Mouse (Mus musculus) liver, postnatal 0 days (tissue): ENCODE measurements around the gene 1700020N01Rik. TPM values are rescaled to one million over a fixed set of nuclear protein-coding genes. Genes with fewer than 3 reads are reported as not detected.

Experiments used
- ATAC-seq: fragments of 200-750 bp; cut with Nextera tagmentation; 2 replicates; pipeline ENCODE4 v1.8.0; 2017; ENCODE audit warnings: mild to moderate bottlenecking, moderate library complexity
- DNase-seq: peaks from one replicate; pipeline ENCODE4 v3.0.0-alpha.2; 2016
- H3K27ac ChIP-seq: fragments of 300-500 bp; sonication (generic); 2 replicates; pipeline ENCODE4 v1.5.1; 2014; ENCODE audit warnings: antibody characterized with exemption, moderate library complexity, mild to moderate bottlenecking, low read depth
- H3K27me3 ChIP-seq: fragments of 300-500 bp; sonication (generic); 2 replicates; pipeline ENCODE4 v1.6.1; 2014; ENCODE audit warnings: low read length, control low read depth, mixed read lengths; ENCODE audit not compliant: insufficient read depth
- H3K36me3 ChIP-seq: fragments of 300-500 bp; sonication (generic); replicated peaks from 2 replicates; pipeline ENCODE4 v1.6.1; 2014; ENCODE audit warnings: mild to moderate bottlenecking, control low read depth, low read length, moderate library complexity, mixed read lengths; ENCODE audit not compliant: insufficient read depth
- H3K4me1 ChIP-seq: fragments of 300-500 bp; sonication (generic); 2 replicates; pipeline ENCODE4 v1.6.1; 2014; ENCODE audit warnings: antibody characterized with exemption, mild to moderate bottlenecking, control low read depth; ENCODE audit not compliant: insufficient read depth
- H3K4me2 ChIP-seq: fragments of 300-500 bp; sonication (generic); 2 replicates; pipeline ENCODE4 v1.6.1; 2014; ENCODE audit warnings: low read depth, mild to moderate bottlenecking, low read length, moderate library complexity, mixed read lengths
- H3K4me3 ChIP-seq: fragments of 300-500 bp; sonication (generic); 2 replicates; pipeline ENCODE4 v1.5.1; 2014; ENCODE audit warnings: low read depth, low read length
- H3K9ac ChIP-seq: fragments of 300-500 bp; sonication (generic); replicated peaks from 2 replicates; pipeline ENCODE4 v1.6.1; 2014; ENCODE audit warnings: mild to moderate bottlenecking, moderate library complexity
- H3K9me3 ChIP-seq: fragments of 300-500 bp; sonication (generic); 2 replicates; pipeline ENCODE4 v1.6.1; 2016; ENCODE audit warnings: mild to moderate bottlenecking, control low read depth, low read length, mixed read lengths
- CTCF ChIP-seq: sonication (generic); IDR thresholded peaks from 2 replicates; pipeline ENCODE4 v1.5.1; 2016; ENCODE audit warnings: antibody characterized with exemption, low read depth
- EP300 ChIP-seq: IDR thresholded peaks from 2 replicates; pipeline ENCODE4 v1.6.1; 2016; ENCODE audit warnings: antibody characterized with exemption, low read depth, mild to moderate bottlenecking
- WGBS: fragments of 180-500 bp; shearing (Covaris S2); extraction: QIAGEN DNeasy Blood & Tissue Kit; methylation state at CpG from one replicate; pipeline ENCODE4 v1.1.7; 2014; ENCODE audit not compliant: insufficient replicate concordance; 5-methylcytosine and 5-hydroxymethylcytosine counted together
- polyA plus RNA-seq: library from polyadenylated mRNA; unstranded; fragments of >200 nt; fragmentation: Nextera tagmentation; extraction: Ambion mirVana; gene quantifications from 2 replicates; pipeline ENCODE4 v1.2.1, GENCODE M21; 2015

1700020N01Rik gene
- polyA plus RNA-seq, 1 experiment from 2014 or later: 0.09 TPM

DNA sequence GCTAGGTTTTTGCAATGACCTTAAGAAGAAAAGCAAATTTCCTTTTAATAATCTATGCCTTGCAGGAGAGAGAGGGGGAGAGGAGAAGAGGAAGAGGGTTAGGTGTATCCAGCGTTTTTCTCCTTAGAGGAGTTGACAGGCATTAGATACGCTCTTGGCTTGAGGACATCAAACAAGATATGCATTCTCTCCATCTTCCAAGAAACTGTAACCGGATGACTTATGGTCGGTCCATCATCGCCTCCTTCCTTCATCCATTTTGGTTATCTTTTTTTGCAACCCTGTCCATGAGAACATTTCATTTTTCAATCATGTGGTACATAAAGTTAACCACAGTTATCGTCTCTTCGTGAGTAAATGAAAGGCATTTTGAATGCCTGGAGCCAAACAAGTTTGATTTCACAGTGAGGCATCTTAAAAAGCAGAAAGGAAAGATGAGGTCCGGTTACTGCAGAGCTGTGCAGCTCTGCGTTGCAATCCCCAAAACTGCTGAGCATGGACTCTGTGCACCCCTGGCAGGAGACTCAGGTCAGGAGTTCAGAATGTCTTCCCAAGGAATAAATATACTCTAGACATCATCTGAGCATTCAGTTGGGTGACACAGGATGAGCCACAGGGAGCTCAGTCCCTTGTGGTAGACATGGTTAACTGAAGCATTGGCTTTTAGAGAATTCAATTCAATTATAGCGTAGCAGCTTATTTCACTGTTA, 36.2 kb downstream of the 1700020N01Rik start:
- Histone ChIP-seq H3K4me2 (no peak overlapping the region), H3K36me3 (no peaks in the 10 kb centered on the region), H3K4me3 (no peak overlapping the region), H3K27ac (no peak overlapping the region), H3K9me3 (no peaks in the 10 kb centered on the region), H3K27me3 (no peaks in the 10 kb centered on the region), H3K9ac (no peak overlapping the region), H3K4me1 (no peaks in the 10 kb centered on the region)
- 74% methylated on average over 10 of the region's 10 CpGs for WGBS
- DNase-seq: no peak
- no peak for ATAC-seq
- no peak for TF ChIP-seq CTCF
- TF ChIP-seq EP300: no peak

DNA sequence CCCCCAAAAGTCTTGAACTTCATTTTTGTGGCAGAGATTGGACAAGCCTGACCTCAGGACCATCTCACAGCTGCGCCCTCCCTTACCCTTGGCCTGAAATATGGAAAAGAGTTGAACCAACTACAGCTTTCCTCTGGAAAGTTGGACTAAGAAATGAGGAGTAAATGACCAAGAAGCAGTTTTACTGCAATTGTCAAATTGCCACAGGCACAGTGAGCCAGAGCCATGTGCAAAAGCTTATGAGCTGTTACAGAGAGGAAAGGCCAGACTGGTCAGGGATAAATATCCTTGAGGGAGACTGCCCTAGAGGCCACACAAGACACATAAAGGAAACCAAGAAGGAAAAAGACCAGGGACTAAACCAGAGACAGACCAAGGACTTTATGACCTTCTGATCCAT, 38.5 kb downstream of the 1700020N01Rik start:
- Histone ChIP-seq H3K27me3 (no peaks in the 10 kb centered on the region), H3K9ac (no peak overlapping the region), H3K4me3 (no peak overlapping the region), H3K9me3 (no peaks in the 10 kb centered on the region), H3K4me1 (no peaks in the 10 kb centered on the region), H3K36me3 (no peaks in the 10 kb centered on the region), H3K27ac (no peak overlapping the region), H3K4me2 (no peak overlapping the region)
- 76% methylated on average over 1 of the region's 1 CpGs for WGBS
- DNase-seq (no peak), ATAC-seq (no peak)
- TF ChIP-seq CTCF (no peak), EP300 (no peak)

DNA sequence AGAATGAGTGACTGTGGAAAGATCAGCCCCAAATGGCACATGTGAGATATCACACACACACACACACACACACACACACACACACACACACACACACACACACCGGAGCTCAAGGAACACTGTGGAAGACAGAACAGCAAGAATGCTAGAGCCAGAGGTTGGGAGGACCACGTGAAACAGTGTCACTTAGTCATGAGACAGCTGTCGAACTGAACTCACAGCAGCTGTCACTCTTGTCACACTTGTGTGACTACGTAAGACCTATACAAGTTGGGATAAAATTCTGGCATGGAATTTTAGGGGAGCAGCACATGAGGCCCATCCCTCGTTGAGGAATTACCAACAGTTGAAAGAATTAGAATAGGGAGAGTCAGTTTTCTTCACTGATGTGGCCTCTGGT, 39.7 kb downstream of the 1700020N01Rik start:
- DNase-seq (no peak), ATAC-seq (no peak)
- H3K4me1 ChIP-seq: no peaks in the 10 kb centered on the region
- H3K9me3 ChIP-seq: no peaks in the 10 kb centered on the region
- no peak for TF ChIP-seq CTCF
- TF ChIP-seq EP300: no peak
- H3K27ac ChIP-seq: no peak overlapping the region
- H3K27me3 ChIP-seq: no peaks in the 10 kb centered on the region
- H3K4me3 ChIP-seq: no peak overlapping the region
- WGBS: 53% methylated on average over 5 of the region's 5 CpGs
- no peaks in the 10 kb centered on the region for H3K36me3 ChIP-seq
- H3K4me2 ChIP-seq: no peak overlapping the region
- no peak overlapping the region for H3K9ac ChIP-seq

DNA sequence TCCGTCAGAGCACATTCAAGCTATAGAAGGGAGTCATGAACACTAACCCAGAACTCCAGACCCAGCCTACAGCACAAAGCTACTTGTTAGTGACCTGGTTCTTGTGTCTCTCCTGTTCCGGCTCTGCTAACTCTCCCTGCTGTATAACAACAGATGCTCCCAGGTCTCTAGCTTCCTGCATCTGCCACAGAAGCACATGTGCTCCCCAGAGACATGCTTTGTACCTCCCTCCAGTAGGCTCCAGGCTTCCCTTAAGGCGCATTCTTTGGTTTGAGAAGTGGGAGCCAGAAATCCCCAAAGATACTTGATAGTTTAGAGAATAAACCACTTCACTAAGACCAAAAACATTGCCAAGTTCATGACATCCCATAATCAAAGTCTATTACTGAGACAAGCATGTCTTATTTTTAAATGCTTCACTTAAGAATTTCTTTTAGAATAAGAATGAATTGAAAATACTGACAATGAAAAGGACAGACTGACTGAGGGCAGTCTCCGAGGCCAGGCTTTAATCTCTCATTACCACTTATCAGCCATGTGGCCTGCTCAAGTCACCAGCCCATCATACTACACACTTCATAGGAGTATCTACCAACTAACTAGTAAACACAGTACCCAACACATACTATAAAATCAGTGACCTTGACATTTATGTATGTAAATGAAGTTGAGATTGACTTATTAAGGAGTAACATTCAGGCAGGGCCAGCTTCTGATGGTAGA, 43.2 kb downstream of the 1700020N01Rik start:
- ATAC-seq: no peak
- TF ChIP-seq CTCF (no peak), EP300 (no peak)

DNA sequence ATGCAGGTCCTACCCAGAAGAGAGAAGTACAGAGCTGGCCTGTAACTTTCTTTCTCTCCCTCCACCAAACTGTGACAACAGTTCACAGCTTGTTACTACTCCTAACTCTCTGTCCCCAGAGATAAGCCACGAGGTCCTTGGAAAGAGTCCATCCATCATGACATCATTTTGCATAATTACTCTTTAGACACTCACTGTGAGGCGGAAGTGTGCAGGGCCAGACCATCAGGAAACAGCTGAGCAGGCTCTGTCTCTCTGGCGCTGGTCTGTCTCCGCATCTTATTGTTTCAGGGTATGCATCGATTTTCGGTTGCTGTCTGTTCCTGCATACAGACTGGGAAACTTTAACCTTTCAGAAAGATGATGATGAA, 43.8 kb downstream of the 1700020N01Rik start:
- no peaks in the 10 kb centered on the region for H3K36me3 ChIP-seq
- H3K4me2 ChIP-seq: no peak overlapping the region
- DNase-seq (no peak), ATAC-seq (peak; percentile 36; the same call in 1 of the 2 replicates)
- TF ChIP-seq EP300: no peak
- no peak for TF ChIP-seq CTCF
- no peaks in the 10 kb centered on the region for H3K4me1 ChIP-seq
- 38% methylated on average over 6 of the region's 6 CpGs for WGBS
- no peak overlapping the region for H3K27ac ChIP-seq
- no peak overlapping the region for H3K9ac ChIP-seq
- no peaks in the 10 kb centered on the region for H3K9me3 ChIP-seq
- no peaks in the 10 kb centered on the region for H3K27me3 ChIP-seq
- H3K4me3 ChIP-seq: no peak overlapping the region

More for the DNA sequence above, 43.2 kb downstream of the 1700020N01Rik start:
- H3K9ac ChIP-seq: no peak overlapping the region
- no peaks in the 10 kb centered on the region for H3K4me1 ChIP-seq
- no peak for DNase-seq
- no peak overlapping the region for H3K4me3 ChIP-seq
- H3K4me2 ChIP-seq: no peak overlapping the region
- H3K36me3 ChIP-seq: no peaks in the 10 kb centered on the region
- WGBS: 69% methylated on average over 4 of the region's 4 CpGs
- H3K27me3 ChIP-seq: no peaks in the 10 kb centered on the region
- no peak overlapping the region for H3K27ac ChIP-seq
- no peaks in the 10 kb centered on the region for H3K9me3 ChIP-seq

DNA sequence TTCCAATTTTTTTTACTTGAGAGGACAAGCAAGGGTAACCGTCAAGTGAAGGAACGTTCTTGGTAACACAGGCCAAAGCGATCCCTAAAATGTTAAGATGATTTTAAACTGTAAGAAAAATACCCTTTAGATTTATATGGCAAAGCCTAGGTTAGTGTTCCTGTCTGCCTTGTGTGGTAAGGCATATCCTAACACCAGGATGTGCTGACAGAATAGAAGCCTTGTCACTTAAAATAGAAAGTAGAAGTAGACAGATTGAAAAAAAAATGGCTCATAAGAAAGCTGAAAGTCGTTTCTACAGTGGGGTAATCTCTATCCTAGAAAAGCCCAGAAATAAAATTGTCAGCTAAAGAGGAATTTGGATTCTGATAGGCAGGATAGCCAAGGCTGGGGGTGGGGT, 58.4 kb downstream of the 1700020N01Rik start:
- Histone ChIP-seq H3K4me2 (no peak overlapping the region), H3K36me3 (no peaks in the 10 kb centered on the region), H3K9me3 (no peaks in the 10 kb centered on the region), H3K4me1 (no peaks in the 10 kb centered on the region), H3K27me3 (no peaks in the 10 kb centered on the region), H3K9ac (no peak overlapping the region), H3K4me3 (no peak overlapping the region), H3K27ac (no peak overlapping the region)
- ATAC-seq (no peak), DNase-seq (no peak)
- no peak for TF ChIP-seq EP300
- no peak for TF ChIP-seq CTCF
- WGBS: 77% methylated on average over 4 of the region's 4 CpGs
